Mouse (Mus musculus) erythroblast, embryonic 14.5 days (primary cell): ENCODE measurements around the gene Lca5l.

ENCODE experiments used
- GATA1 ChIP-seq: IDR thresholded peaks from 2 replicates; pipeline ENCODE4 v1.6.1; 2012; ENCODE audit warnings: low read length, inconsistent platforms, mixed read lengths
- TAL1 ChIP-seq: IDR thresholded peaks from 3 replicates; pipeline ENCODE4 v1.6.1; 2012; ENCODE audit warnings: low read length, inconsistent platforms, mixed read lengths

GRCm38 (mm10) chr16:96165723-96166264 is 26.3 kb downstream of the Lca5l start:
- TF ChIP-seq TAL1 (no peak), GATA1 (no peak)
